Mouse (Mus musculus) R1 (cell line): ENCODE measurements at regions not wholly inside any gene's neighbourhood (a gene's known extent, or its start where the extent isn't known, plus 50 kb on each side); places are given as distances from the start of the nearest gene placed in this dataset.

Source experiments
- DNase-seq: peaks from one replicate; pipeline ENCODE4 v3.0.0-alpha.2; 2018; ENCODE audit warnings: low read depth, low spot score

- no peak for DNase-seq
Observed at GRCm38 (mm10) chr9:73319704-73320307, 206.6 kb downstream of the Rsl24d1 start.

GRCm38 (mm10) chr9:73331066-73331465 is 217.8 kb downstream of the Rsl24d1 start:
- peak; percentile 72 for DNase-seq

GRCm38 (mm10) chr9:73336039-73336438 is 222.8 kb downstream of the Rsl24d1 start:
- DNase-seq: no peak

- DNase-seq: no peak
Observed at GRCm38 (mm10) chr9:73337045-73337740, 224.0 kb downstream of the Rsl24d1 start.

- no peak for DNase-seq
Observed at GRCm38 (mm10) chr9:73355876-73356275, 242.7 kb downstream of the Rsl24d1 start.

GRCm38 (mm10) chr9:73358968-73359367 is 245.7 kb downstream of the Rsl24d1 start:
- no peak for DNase-seq

GRCm38 (mm10) chr9:73380768-73381167 is 267.5 kb downstream of the Rsl24d1 start:
- DNase-seq: no peak

- no peak for DNase-seq
Observed at GRCm38 (mm10) chr9:73392036-73392435, 278.8 kb downstream of the Rsl24d1 start.

GRCm38 (mm10) chr9:73413367-73413930 is 300.2 kb downstream of the Rsl24d1 start:
- no peak for DNase-seq

GRCm38 (mm10) chr9:73416084-73416777 is 303.0 kb downstream of the Rsl24d1 start:
- peak; percentile 43 for DNase-seq
